Mouse (Mus musculus) liver, adult 2 months (tissue): ENCODE results near the gene Cyb5r2. TPM values are rescaled to one million over a fixed set of nuclear protein-coding genes. Genes with fewer than 3 reads are reported as not detected.

Experiments
- DNase-seq: peaks from one replicate; pipeline ENCODE4 v3.0.0-alpha.2; 2011; ENCODE audit warnings: low read depth, low spot score; ENCODE audit errors: extremely low read depth
- H3K27ac ChIP-seq: fragments of 200-500 bp; replicated peaks from 2 replicates; pipeline ENCODE4 v1.5.1; 2012; ENCODE audit warnings: low read depth, mild to moderate bottlenecking, control low read depth, inconsistent platforms, low read length; ENCODE audit not compliant: insufficient read depth
- H3K27me3 ChIP-seq: fragments of 200-500 bp; 2 replicates; pipeline ENCODE4 v1.6.1; 2012; ENCODE audit warnings: mild to moderate bottlenecking, moderate library complexity, low read length, inconsistent platforms; ENCODE audit not compliant: control insufficient read depth, insufficient read depth
- H3K36me3 ChIP-seq: fragments of 200-500 bp; 2 replicates; pipeline ENCODE4 v1.6.1; 2012; ENCODE audit warnings: low read length, inconsistent platforms; ENCODE audit not compliant: control insufficient read depth, insufficient read depth
- H3K4me1 ChIP-seq: fragments of 200-500 bp; 2 replicates; pipeline ENCODE4 v1.6.1; 2011; ENCODE audit warnings: low read length; ENCODE audit not compliant: control insufficient read depth, insufficient read depth
- H3K4me3 ChIP-seq: fragments of 200-500 bp; 2 replicates; pipeline ENCODE4 v1.5.1; 2011; ENCODE audit warnings: low read depth, mild to moderate bottlenecking, control low read depth, low read length, moderate library complexity; ENCODE audit not compliant: insufficient read depth
- H3K79me2 ChIP-seq: fragments of 200-500 bp; 2 replicates; pipeline ENCODE4 v1.6.1; 2012; ENCODE audit warnings: inconsistent platforms, mild to moderate bottlenecking, low read length, moderate library complexity; ENCODE audit not compliant: control insufficient read depth, insufficient read depth
- H3K9ac ChIP-seq: fragments of 200-500 bp; 2 replicates; pipeline ENCODE4 v1.6.1; 2012; ENCODE audit warnings: low read depth, mild to moderate bottlenecking, control low read depth, inconsistent platforms, low read length
- CTCF ChIP-seq: fragments of 200-500 bp; IDR thresholded peaks from 2 replicates; pipeline ENCODE4 v1.5.1; 2011; ENCODE audit warnings: low read depth, low read length, control low read depth
- POLR2A ChIP-seq: fragments of 200-500 bp; IDR thresholded peaks from 2 replicates; pipeline ENCODE4 v1.6.1; 2011; ENCODE audit warnings: low read length, control low read depth; ENCODE audit not compliant: insufficient read depth; ENCODE audit errors: extremely low read depth
- WGBS: fragments of 180-500 bp; shearing (Covaris S2); methylation state at CpG from one replicate; pipeline ENCODE4 v1.1.7; 2018; 5-methylcytosine and 5-hydroxymethylcytosine counted together
- polyA plus RNA-seq: library from polyadenylated mRNA; depleted of rRNA; stranded (reverse); fragments of >200 nt; gene quantifications from 2 replicates; pipeline ENCODE4 v1.2.3, GENCODE M21; 2012
- total RNA-seq: library from RNA; depleted of rRNA; stranded (reverse); fragments of >200 nt; gene quantifications from 2 replicates; pipeline ENCODE4 v1.2.3, GENCODE M21; 2014

Cyb5r2 gene
- total and polyA plus RNA-seq, 2 experiments: 0.07 TPM; not detected in 1

GRCm38 (mm10) chr7:107744454-107744853, 13.4 kb downstream of the Cyb5r2 start:
- no peak for TF ChIP-seq POLR2A
- TF ChIP-seq CTCF: no peak
- no peak overlapping the region for H3K4me3 ChIP-seq
- H3K27ac ChIP-seq: no peak overlapping the region
- no peak overlapping the region for H3K9ac ChIP-seq
- peaks cover 40% of the 10 kb centered on the region for H3K36me3 ChIP-seq
- 91% methylated on average over 4 of the region's 4 CpGs for WGBS
- DNase-seq: no peak
- no peaks in the 10 kb centered on the region for H3K4me1 ChIP-seq
- H3K27me3 ChIP-seq: no peaks in the 10 kb centered on the region
- H3K79me2 ChIP-seq: no peaks in the 10 kb centered on the region

- Histone ChIP-seq H3K36me3 (peaks cover 52% of the 10 kb centered on the region), H3K4me1 (no peaks in the 10 kb centered on the region), H3K9ac (no peak overlapping the region), H3K79me2 (no peaks in the 10 kb centered on the region), H3K27ac (no peak overlapping the region), H3K27me3 (no peaks in the 10 kb centered on the region), H3K4me3 (no peak overlapping the region)
- DNase-seq: no peak
- 88% methylated on average over 10 of the region's 10 CpGs for WGBS
- no peak for TF ChIP-seq CTCF
- TF ChIP-seq POLR2A: no peak
These were observed 14.8 kb downstream of the Cyb5r2 start for GRCm38 (mm10) chr7:107742963-107743465.

- DNase-seq: no peak
- TF ChIP-seq CTCF: no peak
- no peak for TF ChIP-seq POLR2A
- no peaks in the 10 kb centered on the region for H3K79me2 ChIP-seq
- H3K9ac ChIP-seq: no peak overlapping the region
- no peak overlapping the region for H3K4me3 ChIP-seq
- WGBS: 57% methylated on average over 2 of the region's 2 CpGs
- H3K36me3 ChIP-seq: peaks cover 51% of the 10 kb centered on the region
- H3K27ac ChIP-seq: no peak overlapping the region
- no peaks in the 10 kb centered on the region for H3K4me1 ChIP-seq
- no peaks in the 10 kb centered on the region for H3K27me3 ChIP-seq
These were observed 19.1 kb downstream of the Cyb5r2 start for GRCm38 (mm10) chr7:107738726-107739125.

- Histone ChIP-seq H3K9ac (no peak overlapping the region), H3K4me1 (no peaks in the 10 kb centered on the region), H3K27me3 (no peaks in the 10 kb centered on the region), H3K27ac (no peak overlapping the region), H3K79me2 (no peaks in the 10 kb centered on the region), H3K36me3 (peaks cover 44% of the 10 kb centered on the region), H3K4me3 (no peak overlapping the region)
- WGBS: 72% methylated on average over 2 of the region's 2 CpGs
- DNase-seq: no peak
- TF ChIP-seq CTCF (no peak), POLR2A (no peak)
These were observed 24.7 kb downstream of the Cyb5r2 start for GRCm38 (mm10) chr7:107733162-107733561.

GRCm38 (mm10) chr7:107730587-107730986, 27.2 kb downstream of the Cyb5r2 start:
- H3K27me3 ChIP-seq: no peaks in the 10 kb centered on the region
- peaks cover 41% of the 10 kb centered on the region for H3K36me3 ChIP-seq
- H3K4me1 ChIP-seq: no peaks in the 10 kb centered on the region
- H3K4me3 ChIP-seq: no peak overlapping the region
- no peak overlapping the region for H3K9ac ChIP-seq
- TF ChIP-seq CTCF (no peak), POLR2A (no peak)
- 83% methylated on average over 10 of the region's 10 CpGs for WGBS
- H3K79me2 ChIP-seq: no peaks in the 10 kb centered on the region
- H3K27ac ChIP-seq: no peak overlapping the region
- no peak for DNase-seq

- Histone ChIP-seq H3K9ac (no peak overlapping the region), H3K27me3 (no peaks in the 10 kb centered on the region), H3K79me2 (no peaks in the 10 kb centered on the region), H3K27ac (no peak overlapping the region), H3K4me1 (no peaks in the 10 kb centered on the region), H3K36me3 (peaks cover 67% of the 10 kb centered on the region), H3K4me3 (no peak overlapping the region)
- WGBS: 61% methylated on average over 3 of the region's 3 CpGs
- no peak for DNase-seq
- TF ChIP-seq CTCF (no peak), POLR2A (no peak)
These were observed 30.3 kb downstream of the Cyb5r2 start for GRCm38 (mm10) chr7:107727538-107727937.
